Mouse (Mus musculus): ENCODE results near the gene Atp12a. TPM values are rescaled to one million over a fixed set of nuclear protein-coding genes. Genes with fewer than 3 reads are reported as not detected.

Gene Atp12a
- polyA plus RNA-seq, 1 experiment, result 0.18 TPM

DNA sequence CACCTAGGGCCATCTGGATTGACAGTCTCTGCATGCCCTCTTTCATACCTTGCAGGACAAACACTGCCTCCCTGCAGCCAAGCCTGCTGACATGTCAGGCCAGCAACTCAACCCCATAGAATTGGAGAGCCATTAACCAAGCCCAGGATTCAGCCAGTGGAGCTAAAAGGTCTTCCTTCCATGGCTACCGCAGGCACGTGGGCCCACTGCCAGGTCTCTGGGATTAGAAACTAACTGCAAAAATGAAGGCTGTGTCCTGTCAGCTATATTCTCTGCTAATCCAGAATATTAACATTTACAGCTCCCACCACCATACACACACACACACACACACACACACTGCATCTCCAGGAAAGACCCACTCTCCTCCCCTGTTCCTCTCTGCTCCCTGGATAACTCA lies 15.3 kb upstream of the Atp12a start:
- no peak for DNase-seq (ENCODE audit: low read depth)
- no peak for TF ChIP-seq POLR2A (IDR thresholded peaks at IDR 0.05; ENCODE audit: borderline replicate concordance, extremely low read depth, insufficient read depth, insufficient read length, poor library complexity, severe bottlenecking)
- no peak for TF ChIP-seq CTCF (IDR thresholded peaks at IDR 0.05; ENCODE audit: borderline replicate concordance, extremely low read depth, insufficient read depth, insufficient read length)

DNA sequence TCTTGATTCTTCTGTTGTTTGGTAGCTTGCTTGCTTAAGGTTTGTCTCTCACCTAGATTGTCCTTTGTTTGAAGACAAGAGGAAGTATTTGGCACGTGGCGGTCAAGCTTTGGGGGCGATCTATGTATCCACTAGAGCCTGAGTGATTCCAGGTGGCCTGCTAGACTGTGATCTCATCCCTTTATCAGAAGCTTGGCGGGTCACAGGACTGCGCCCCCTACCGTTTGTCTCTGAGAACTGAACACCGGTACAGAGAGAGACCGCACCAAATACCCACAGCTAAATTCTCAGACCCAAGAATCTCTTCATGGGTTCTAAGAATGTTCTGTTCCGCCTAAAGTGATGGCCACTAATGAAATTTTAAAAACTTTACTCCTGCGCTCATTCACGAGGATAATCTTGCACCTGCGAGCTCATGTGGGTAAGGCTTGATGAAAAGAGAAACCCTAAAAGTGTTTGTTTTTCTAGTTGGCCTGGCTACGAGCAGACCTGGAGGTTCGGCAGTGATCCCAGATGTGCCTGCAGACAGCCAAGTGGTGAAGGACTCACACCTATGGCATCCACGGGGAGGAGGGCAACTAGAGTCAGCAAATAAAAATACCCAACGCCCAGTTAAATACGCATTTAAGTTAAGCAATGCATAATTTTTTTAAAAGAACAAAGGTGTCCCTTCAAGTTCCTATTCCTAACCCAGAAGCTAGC lies 12.8 kb upstream of the Atp12a start:
- no peak for TF ChIP-seq POLR2A (IDR thresholded peaks at IDR 0.05; ENCODE audit: borderline replicate concordance, extremely low read depth, insufficient read depth, insufficient read length, poor library complexity, severe bottlenecking)
- TF ChIP-seq CTCF (IDR thresholded peaks at IDR 0.05; ENCODE audit: borderline replicate concordance, extremely low read depth, insufficient read depth, insufficient read length), result peak; percentile 68
- DNase-seq (ENCODE audit: low read depth), result peak; percentile 49

DNA sequence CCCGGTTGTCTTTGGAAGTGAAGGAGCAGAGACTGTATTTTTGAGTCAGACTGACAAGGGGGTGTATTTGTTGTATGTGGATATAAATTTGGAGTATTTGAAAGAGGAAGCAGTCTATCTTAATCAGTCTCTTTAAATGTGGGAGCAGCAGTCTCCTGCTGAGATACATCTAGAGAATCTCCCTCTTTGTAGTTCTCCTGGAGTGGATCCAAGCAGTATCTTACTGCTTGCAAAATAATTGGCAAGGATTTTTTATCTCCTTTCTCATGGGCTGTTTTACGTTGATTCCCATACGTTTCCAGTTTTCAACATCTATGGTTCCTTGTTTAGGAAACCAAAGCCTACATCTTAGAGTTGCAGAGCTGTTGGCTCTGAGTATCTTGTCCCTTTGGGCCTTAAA lies 10.1 kb upstream of the Atp12a start:
- DNase-seq (ENCODE audit: low read depth), result no peak
- TF ChIP-seq POLR2A (IDR thresholded peaks at IDR 0.05; ENCODE audit: borderline replicate concordance, extremely low read depth, insufficient read depth, insufficient read length, poor library complexity, severe bottlenecking) (no peak), CTCF (IDR thresholded peaks at IDR 0.05; ENCODE audit: borderline replicate concordance, extremely low read depth, insufficient read depth, insufficient read length) (no peak)

DNA sequence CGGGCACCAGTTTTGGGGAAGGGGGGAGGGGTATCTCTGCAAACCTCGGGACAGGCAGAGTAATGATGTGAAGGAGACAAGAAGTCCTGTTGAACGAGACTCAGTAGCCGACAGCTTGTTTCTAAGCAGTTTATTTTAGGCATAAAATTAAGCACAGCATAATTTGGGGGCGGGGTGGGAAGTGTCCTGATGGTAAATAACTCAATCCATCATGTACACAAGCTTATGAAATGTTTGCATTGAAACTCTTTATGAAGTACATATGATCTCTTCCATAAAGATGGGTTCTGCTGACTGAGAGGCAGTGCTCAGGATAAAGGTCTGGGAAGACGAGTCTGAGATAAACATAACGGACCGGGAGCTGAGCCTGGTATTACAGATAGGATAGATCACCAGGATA lies 9.5 kb upstream of the Atp12a start:
- no peak for TF ChIP-seq POLR2A (IDR thresholded peaks at IDR 0.05; ENCODE audit: borderline replicate concordance, extremely low read depth, insufficient read depth, insufficient read length, poor library complexity, severe bottlenecking)
- TF ChIP-seq CTCF (IDR thresholded peaks at IDR 0.05; ENCODE audit: borderline replicate concordance, extremely low read depth, insufficient read depth, insufficient read length), result no peak

DNA sequence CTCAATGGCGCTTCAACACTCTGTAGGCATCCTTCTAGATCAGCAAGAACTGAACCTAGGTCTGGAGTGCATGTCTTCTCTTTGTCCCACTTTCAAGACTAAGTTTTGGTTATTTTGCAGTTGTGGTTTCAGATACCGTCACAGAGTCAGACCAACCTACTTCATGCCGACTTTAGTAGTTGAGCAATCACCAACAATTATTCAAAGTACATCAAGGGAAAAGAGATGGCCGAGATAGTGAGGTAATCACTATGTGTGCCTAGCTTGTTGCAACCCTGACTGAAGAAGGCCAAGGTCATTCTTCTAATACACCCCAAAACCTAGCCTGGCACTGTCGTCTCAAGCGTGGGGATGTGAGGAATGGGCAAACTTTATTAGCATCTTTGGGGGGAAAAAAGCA lies 8.7 kb upstream of the Atp12a start:
- TF ChIP-seq POLR2A (IDR thresholded peaks at IDR 0.05; ENCODE audit: borderline replicate concordance, extremely low read depth, insufficient read depth, insufficient read length, poor library complexity, severe bottlenecking) (no peak), CTCF (IDR thresholded peaks at IDR 0.05; ENCODE audit: borderline replicate concordance, extremely low read depth, insufficient read depth, insufficient read length) (no peak)
- no peak for DNase-seq (ENCODE audit: low read depth)

More for the DNA sequence above, 9.5 kb upstream of the Atp12a start:
- no peak for DNase-seq (ENCODE audit: low read depth)

DNA sequence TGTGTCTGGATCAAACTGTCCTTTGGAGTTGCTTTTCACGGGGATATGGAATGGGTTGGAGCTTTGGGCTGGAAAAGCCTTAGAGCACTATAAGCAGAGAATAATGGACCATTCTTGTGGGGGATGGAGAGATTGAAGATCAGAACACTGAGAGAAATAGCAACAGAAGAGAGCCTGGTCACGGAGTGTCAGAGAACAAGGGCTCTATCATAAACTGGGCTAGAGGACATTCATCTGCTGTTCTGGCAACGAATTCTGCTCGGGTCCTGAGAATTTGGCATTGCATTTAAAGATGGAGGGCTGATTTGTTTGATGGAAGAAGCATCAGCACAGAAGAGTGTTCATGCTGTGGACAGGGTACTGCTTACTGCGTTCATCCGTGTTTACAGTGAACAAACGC lies 6.4 kb upstream of the Atp12a start:
- no peak for DNase-seq (ENCODE audit: low read depth)
- TF ChIP-seq POLR2A (IDR thresholded peaks at IDR 0.05; ENCODE audit: borderline replicate concordance, extremely low read depth, insufficient read depth, insufficient read length, poor library complexity, severe bottlenecking) (no peak), CTCF (IDR thresholded peaks at IDR 0.05; ENCODE audit: borderline replicate concordance, extremely low read depth, insufficient read depth, insufficient read length) (no peak)

DNA sequence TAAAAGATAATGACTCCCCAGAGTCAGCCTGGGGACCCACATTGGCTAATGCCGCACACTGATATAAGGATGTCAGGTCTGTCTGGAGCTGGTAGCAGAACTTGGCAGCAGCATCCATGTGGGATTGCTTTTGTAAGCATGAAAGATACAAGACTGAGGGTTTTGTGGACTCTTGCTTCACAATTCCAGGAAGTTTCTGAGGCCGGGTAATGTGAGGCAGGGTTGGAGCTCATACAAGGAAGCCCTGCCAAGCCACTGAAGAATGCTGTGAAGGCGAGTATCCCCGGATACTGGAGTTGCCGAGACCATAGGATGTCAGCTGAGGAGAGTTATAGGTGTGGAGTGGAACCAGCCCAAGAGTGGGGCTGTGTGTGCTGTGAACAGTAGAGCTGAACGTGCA lies 5.7 kb upstream of the Atp12a start:
- no peak for DNase-seq (ENCODE audit: low read depth)
- TF ChIP-seq CTCF (IDR thresholded peaks at IDR 0.05; ENCODE audit: borderline replicate concordance, extremely low read depth, insufficient read depth, insufficient read length), result no peak
- no peak for TF ChIP-seq POLR2A (IDR thresholded peaks at IDR 0.05; ENCODE audit: borderline replicate concordance, extremely low read depth, insufficient read depth, insufficient read length, poor library complexity, severe bottlenecking)

DNA sequence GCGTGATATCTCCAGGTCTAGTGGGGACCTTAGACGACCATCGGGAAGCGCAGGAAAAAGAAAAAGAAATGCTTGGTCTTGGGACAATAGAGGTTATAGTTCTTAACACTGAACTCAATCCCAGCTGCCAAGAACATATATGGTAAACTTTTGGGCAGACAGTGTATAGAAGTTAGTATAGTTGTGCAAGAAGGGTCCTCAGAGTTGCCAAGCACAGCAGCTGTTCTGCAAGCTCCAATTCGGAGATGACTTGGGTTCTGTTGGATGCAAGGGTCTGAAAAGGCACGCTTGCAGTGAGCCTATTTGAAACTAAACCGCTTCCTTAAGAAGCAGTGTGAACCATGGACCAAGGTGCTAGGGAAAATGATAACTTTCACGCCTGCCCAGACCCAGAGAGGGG lies 424 bp downstream of the Atp12a start:
- TF ChIP-seq POLR2A (IDR thresholded peaks at IDR 0.05; ENCODE audit: borderline replicate concordance, extremely low read depth, insufficient read depth, insufficient read length, poor library complexity, severe bottlenecking), result no peak
- TF ChIP-seq CTCF (IDR thresholded peaks at IDR 0.05; ENCODE audit: borderline replicate concordance, extremely low read depth, insufficient read depth, insufficient read length), result no peak
- DNase-seq (ENCODE audit: low read depth), result no peak

DNA sequence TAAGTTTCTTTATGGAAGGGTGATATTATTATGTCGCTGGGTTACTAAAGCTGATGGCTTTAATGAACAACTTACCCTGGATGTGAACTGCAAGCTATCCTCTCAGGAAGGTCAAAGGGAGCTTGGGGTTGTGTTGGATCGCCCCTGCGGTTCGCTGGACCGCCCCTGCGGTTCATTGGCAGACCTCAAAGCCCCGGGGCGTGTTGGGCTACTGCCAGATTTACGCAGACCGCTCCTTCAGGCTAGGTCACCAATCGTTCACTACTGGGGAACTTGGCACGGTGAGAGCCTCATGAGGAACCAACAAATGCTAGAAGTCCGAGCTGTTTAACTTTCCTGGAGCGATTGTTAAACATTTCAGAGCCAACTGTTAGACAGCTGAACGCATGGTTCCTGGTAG lies 1.8 kb downstream of the Atp12a start:
- no peak for DNase-seq (ENCODE audit: low read depth)
- TF ChIP-seq POLR2A (IDR thresholded peaks at IDR 0.05; ENCODE audit: borderline replicate concordance, extremely low read depth, insufficient read depth, insufficient read length, poor library complexity, severe bottlenecking) (no peak), CTCF (IDR thresholded peaks at IDR 0.05; ENCODE audit: borderline replicate concordance, extremely low read depth, insufficient read depth, insufficient read length) (no peak)

DNA sequence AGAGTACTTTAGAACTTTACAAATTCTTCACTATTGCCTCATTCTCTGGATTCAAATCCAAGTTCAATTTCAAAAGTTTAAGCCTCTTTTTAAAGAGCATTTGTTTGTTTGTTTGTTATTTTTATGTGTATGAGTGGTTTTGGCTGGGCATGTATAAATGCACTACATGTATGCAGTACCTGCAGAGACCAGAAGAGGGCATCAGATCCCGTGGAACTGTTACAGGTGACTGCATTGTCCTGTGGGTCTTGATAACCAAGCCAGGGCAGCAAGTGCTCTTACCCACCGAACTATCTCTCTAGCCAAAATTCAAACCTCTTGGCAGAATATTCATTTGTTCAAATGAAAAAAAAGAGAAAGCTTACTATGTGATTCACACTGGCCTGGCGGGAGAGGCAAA lies 4.0 kb downstream of the Atp12a start:
- TF ChIP-seq POLR2A (IDR thresholded peaks at IDR 0.05; ENCODE audit: borderline replicate concordance, extremely low read depth, insufficient read depth, insufficient read length, poor library complexity, severe bottlenecking) (no peak), CTCF (IDR thresholded peaks at IDR 0.05; ENCODE audit: borderline replicate concordance, extremely low read depth, insufficient read depth, insufficient read length) (peak; percentile 56; the same call in 1 of the 2 replicates)
- no peak for DNase-seq (ENCODE audit: low read depth)

DNA sequence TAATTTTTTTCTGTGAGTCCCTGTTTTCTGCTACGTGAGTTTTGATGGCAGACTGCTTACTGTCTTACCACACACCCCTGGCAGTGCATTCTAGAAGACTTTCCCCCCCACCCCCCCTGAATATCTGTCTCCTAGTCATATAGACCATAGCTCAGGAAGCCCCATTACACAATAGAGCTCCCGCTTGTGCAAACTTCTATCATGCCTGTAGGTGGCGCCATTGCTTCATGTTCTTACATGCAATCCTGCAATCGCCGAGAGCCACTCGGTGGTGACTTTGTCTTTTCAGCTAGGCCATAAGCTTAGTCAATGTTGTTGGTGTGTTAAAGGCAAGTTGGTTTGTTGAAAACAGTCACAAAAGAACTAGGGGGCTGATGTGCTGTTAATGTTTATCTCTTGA lies 10.9 kb downstream of the Atp12a start:
- peak; percentile 92 for DNase-seq (ENCODE audit: low read depth)
- peak; percentile 87 for TF ChIP-seq CTCF (IDR thresholded peaks at IDR 0.05; ENCODE audit: borderline replicate concordance, extremely low read depth, insufficient read depth, insufficient read length)
- no peak for TF ChIP-seq POLR2A (IDR thresholded peaks at IDR 0.05; ENCODE audit: borderline replicate concordance, extremely low read depth, insufficient read depth, insufficient read length, poor library complexity, severe bottlenecking)

DNA sequence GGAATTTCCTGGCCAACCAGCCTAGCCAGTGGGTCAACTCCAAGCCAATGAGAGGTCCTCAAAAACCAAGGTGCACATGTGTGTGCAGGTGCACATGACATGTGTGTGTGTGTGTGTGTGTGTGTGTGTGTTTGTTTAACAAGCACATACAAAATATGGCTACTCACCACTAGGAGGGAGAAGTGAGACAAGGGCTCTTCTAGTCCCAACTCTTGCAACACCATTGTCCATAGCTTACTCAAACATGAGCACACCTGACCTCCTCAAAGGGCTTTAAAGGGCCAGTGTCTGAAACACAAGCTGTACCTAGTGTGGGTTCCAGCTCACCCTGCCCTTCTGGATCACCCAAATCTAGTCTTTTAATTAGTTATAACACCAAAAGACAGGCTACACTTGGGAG lies 12.9 kb downstream of the Atp12a start:
- no peak for TF ChIP-seq POLR2A (IDR thresholded peaks at IDR 0.05; ENCODE audit: borderline replicate concordance, extremely low read depth, insufficient read depth, insufficient read length, poor library complexity, severe bottlenecking)
- TF ChIP-seq CTCF (IDR thresholded peaks at IDR 0.05; ENCODE audit: borderline replicate concordance, extremely low read depth, insufficient read depth, insufficient read length), result no peak
- no peak for DNase-seq (ENCODE audit: low read depth)
